ENCODE assay signal across 17 mouse cellular contexts in genomic region chr4:155300421-155301097, GRCm38 (mm10). TPM values are rescaled to one million over a fixed set of nuclear protein-coding genes. Genes with fewer than 3 reads are reported as not detected.
DNase-seq lines count a peak whose midpoint lies in the region; ATAC-seq and TF ChIP-seq lines count a peak whose summit lies in the region.
"Had no signal": no experiment of that assay in that cellular context is flagged by ENCODE, and none has a peak within 500 bp of the region (broad histone marks: within the 10 kb centered on the region; RNA-seq: fewer than 3 reads in every experiment).

No protein-coding gene starts in this region.

- no peak for ATAC-seq in midbrain, embryonic 13.5 days
- ATAC-seq in limb, embryonic 11.5 days (ENCODE audit: insufficient number of reproducible peaks, low FRiP score, low TSS enrichment, low read depth): no peak
- no peak for ATAC-seq in kidney, embryonic 15.5 days (replicated peaks; ENCODE audit: low FRiP score)
- ATAC-seq: intestine, embryonic 15.5 days had no signal

- DNase-seq in cerebellum, adult 9-11 months: peak; percentile 58
- DNase-seq in cerebellum, postnatal 4 days (ENCODE audit: low spot score in 2 of 2): no peak
- no peak for DNase-seq in midbrain, embryonic 10.5 days (ENCODE audit: low spot score)
- no peak for DNase-seq in limb, embryonic 11.5 days (ENCODE audit: low spot score)
- no peak for DNase-seq in adrenal gland, adult (ENCODE audit: inconsistent age in 2 of 2, low spot score in 1 of 2)
- DNase-seq: adrenal gland, adult 8-10 months; liver, embryonic 13.5 days; lung, postnatal 4 days; spleen, adult 18-20 months had no signal

- no peak overlapping the region for H3K9ac ChIP-seq in midbrain, embryonic 13.5 days (replicated peaks)
- peak overlapping the region; percentile 27 for H3K9ac ChIP-seq in limb, embryonic 11.5 days (ENCODE audit: low read length)
- H3K9ac ChIP-seq in kidney, embryonic 15.5 days: no peak overlapping the region
- H3K9ac ChIP-seq: hindbrain, embryonic 14.5 days; intestine, embryonic 15.5 days; liver, embryonic 13.5 days; lung, embryonic 15.5 days; midbrain, embryonic 12.5 days had no signal

- no peak overlapping the region for H3K4me3 ChIP-seq in midbrain, embryonic 10.5 days
- no peak overlapping the region for H3K4me3 ChIP-seq in midbrain, embryonic 13.5 days (replicated peaks)
- H3K4me3 ChIP-seq in E14TG2a.4 (replicated peaks; ENCODE audit: low read length): peak overlapping the region; percentile 29
- no peak overlapping the region for H3K4me3 ChIP-seq in limb, embryonic 11.5 days (ENCODE audit: low read depth, low read length)
- no peak overlapping the region for H3K4me3 ChIP-seq in kidney, embryonic 15.5 days (replicated peaks)
- H3K4me3 ChIP-seq: heart, embryonic 10.5 days; intestine, embryonic 15.5 days; liver, embryonic 13.5 days; lung, embryonic 15.5 days; midbrain, embryonic 12.5 days had no signal

- no peaks in the 10 kb centered on the region for H3K36me3 ChIP-seq in midbrain, embryonic 10.5 days
- no peaks in the 10 kb centered on the region for H3K36me3 ChIP-seq in midbrain, embryonic 13.5 days
- peaks cover 3% of the 10 kb centered on the region; the same call in 1 of the 2 replicates for H3K36me3 ChIP-seq in E14TG2a.4 (ENCODE audit: insufficient read depth, low read length)
- H3K36me3 ChIP-seq in limb, embryonic 11.5 days (ENCODE audit: control insufficient read depth, insufficient read depth, low read length): no peaks in the 10 kb centered on the region
- H3K36me3 ChIP-seq in kidney, embryonic 15.5 days: no peaks in the 10 kb centered on the region
- H3K36me3 ChIP-seq: heart, embryonic 10.5 days; intestine, embryonic 15.5 days; liver, embryonic 13.5 days; lung, embryonic 15.5 days; midbrain, embryonic 12.5 days had no signal

- H3K9me3 ChIP-seq in midbrain, embryonic 10.5 days (replicated peaks): no peaks in the 10 kb centered on the region
- no peaks in the 10 kb centered on the region for H3K9me3 ChIP-seq in midbrain, embryonic 13.5 days
- no peaks in the 10 kb centered on the region for H3K9me3 ChIP-seq in E14TG2a.4 (ENCODE audit: low read length)
- no peaks in the 10 kb centered on the region for H3K9me3 ChIP-seq in limb, embryonic 11.5 days (ENCODE audit: control insufficient read depth, low read length)
- H3K9me3 ChIP-seq in kidney, embryonic 15.5 days (replicated peaks): no peaks in the 10 kb centered on the region
- H3K9me3 ChIP-seq: heart, embryonic 10.5 days; intestine, embryonic 15.5 days; liver, embryonic 13.5 days; lung, embryonic 15.5 days; midbrain, embryonic 12.5 days had no signal

- TF ChIP-seq CTCF in E14TG2a.4 (conservative IDR thresholded peaks at IDR 0.05; ENCODE audit: low read length): no peak

- WGBS in midbrain, embryonic 10.5 days: 82% methylated on average over 21 of the region's 21 CpGs
- 78% methylated on average over 21 of the region's 21 CpGs for WGBS in midbrain, embryonic 13.5 days
- 83% methylated on average over 21 of the region's 21 CpGs for WGBS in limb, embryonic 11.5 days
- 77% methylated on average over 21 of the region's 21 CpGs for WGBS in kidney, embryonic 15.5 days

- H3K4me2 ChIP-seq in midbrain, embryonic 13.5 days (replicated peaks): no peak overlapping the region
- H3K4me2 ChIP-seq in limb, embryonic 11.5 days (ENCODE audit: low read depth, severe bottlenecking): no peak overlapping the region
- H3K4me2 ChIP-seq in kidney, embryonic 15.5 days: no peak overlapping the region
- H3K4me2 ChIP-seq: hindbrain, embryonic 14.5 days; intestine, embryonic 15.5 days; liver, embryonic 13.5 days; lung, embryonic 15.5 days; midbrain, embryonic 12.5 days had no signal

- H3K4me1 ChIP-seq in midbrain, embryonic 10.5 days: peaks cover 11% of the 10 kb centered on the region
- peaks cover 21% of the 10 kb centered on the region for H3K4me1 ChIP-seq in midbrain, embryonic 13.5 days (replicated peaks)
- H3K4me1 ChIP-seq in E14TG2a.4 (replicated peaks; ENCODE audit: low read depth, low read length): peaks cover 38% of the 10 kb centered on the region
- peaks cover 10% of the 10 kb centered on the region for H3K4me1 ChIP-seq in limb, embryonic 11.5 days (ENCODE audit: control insufficient read depth, insufficient read depth, low read length)
- 0 out of 2 replicates have a peak, but pooled peaks cover 2% of the 10 kb centered on the region for H3K4me1 ChIP-seq in kidney, embryonic 15.5 days
- H3K4me1 ChIP-seq: liver, embryonic 13.5 days; lung, embryonic 15.5 days had no signal

- no peaks in the 10 kb centered on the region for H3K27me3 ChIP-seq in midbrain, embryonic 10.5 days (ENCODE audit: low read depth, poor library complexity, severe bottlenecking)
- H3K27me3 ChIP-seq in midbrain, embryonic 13.5 days: no peaks in the 10 kb centered on the region
- H3K27me3 ChIP-seq in E14TG2a.4 (ENCODE audit: insufficient read depth, low read length): no peaks in the 10 kb centered on the region
- no peaks in the 10 kb centered on the region for H3K27me3 ChIP-seq in limb, embryonic 11.5 days (ENCODE audit: control insufficient read depth, insufficient read depth, low read length)
- no peaks in the 10 kb centered on the region for H3K27me3 ChIP-seq in kidney, embryonic 15.5 days
- H3K27me3 ChIP-seq: intestine, embryonic 15.5 days; liver, embryonic 13.5 days; lung, embryonic 15.5 days; midbrain, embryonic 12.5 days had no signal

- H3K27ac ChIP-seq in midbrain, embryonic 10.5 days (replicated peaks): peak overlapping the region; percentile 53
- no peak overlapping the region for H3K27ac ChIP-seq in midbrain, embryonic 13.5 days
- H3K27ac ChIP-seq in limb, embryonic 11.5 days (replicated peaks; ENCODE audit: low read depth, low read length): no peak overlapping the region
- no peak overlapping the region for H3K27ac ChIP-seq in kidney, embryonic 15.5 days
- H3K27ac ChIP-seq: heart, embryonic 10.5 days; hindbrain, embryonic 14.5 days; intestine, embryonic 15.5 days; liver, embryonic 13.5 days; lung, embryonic 15.5 days; midbrain, embryonic 12.5 days had no signal

RNA-seq across cellular contexts. Expression of gene Faap20, which starts 51.0 kb away (rescaled TPM):
- polyA plus RNA-seq in midbrain, embryonic 10.5 days (2016; fragmentation: Nextera tagmentation; extraction: Ambion mirVana): 118 and 120 TPM in 2 replicates
- 91.2 and 92.7 TPM in 2 replicates for polyA plus RNA-seq in midbrain, embryonic 13.5 days (2015; fragmentation: Nextera tagmentation; extraction: Ambion mirVana)
- polyA plus RNA-seq in limb, embryonic 11.5 days (2014; fragmentation: Nextera tagmentation; extraction: Ambion mirVana): 103 and 104 TPM in 2 replicates
- 66.2 and 68.8 TPM in 2 replicates for polyA plus RNA-seq in kidney, embryonic 15.5 days (2015; fragmentation: Nextera tagmentation; extraction: Ambion mirVana)
